Mouse (Mus musculus): ENCODE results near the gene Ror2.

- TF ChIP-seq CTCF (conservative IDR thresholded peaks at IDR 0.05; ENCODE audit: low read length) (no peak), POU5F1 (IDR thresholded peaks at IDR 0.05; ENCODE audit: borderline replicate concordance, low read length) (no peak)
Measured at GRCm38 (mm10) chr13:53247175-53247574, 38.7 kb downstream of the Ror2 start.

All from E14TG2a.4 (cell line).